Mouse (Mus musculus): ENCODE measurements around the gene Padi1.

DNA sequence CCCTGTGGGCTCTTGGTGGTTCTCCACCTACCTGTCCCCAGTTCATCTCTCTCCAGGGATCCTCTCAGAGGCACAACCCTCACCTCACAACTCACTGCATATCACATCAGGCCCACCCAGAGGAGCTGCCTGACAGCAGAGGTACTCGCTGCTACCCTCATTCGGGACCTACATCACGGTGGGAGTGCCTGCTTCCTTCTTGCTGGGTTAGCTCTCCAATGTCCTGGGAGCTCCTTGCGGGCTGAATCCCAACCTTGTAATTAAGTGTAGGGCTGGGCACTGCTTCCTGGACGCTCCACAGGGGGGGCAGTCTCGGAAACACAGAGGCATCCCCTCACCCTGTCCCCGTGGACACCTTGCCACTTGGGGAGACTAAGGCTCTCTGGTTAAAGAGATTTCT lies 25.3 kb upstream of the Padi1 start:
- TF ChIP-seq CTCF (IDR thresholded peaks at IDR 0.05; ENCODE audit: low read depth, low read length) (no peak), POLR2A (IDR thresholded peaks at IDR 0.05; ENCODE audit: extremely low read depth, insufficient read depth, low read length) (no peak)
